Mouse (Mus musculus) stomach, postnatal 0 days (tissue): ENCODE results near the gene Dhrs9. TPM values are rescaled to one million over a fixed set of nuclear protein-coding genes. Genes with fewer than 3 reads are reported as not detected.

Experiments
- ATAC-seq: fragments of 200-750 bp; cut with Nextera tagmentation; 2 replicates; pipeline ENCODE4 v1.8.0; 2017; ENCODE audit not compliant: low FRiP score, low TSS enrichment
- DNase-seq: peaks from one replicate; pipeline ENCODE4 v3.0.0-alpha.2; 2016; ENCODE audit warnings: low spot score
- H3K27ac ChIP-seq: fragments of 300-500 bp; sonication (generic); replicated peaks from 2 replicates; pipeline ENCODE4 v1.5.1; 2014; ENCODE audit warnings: mild to moderate bottlenecking, control low read depth
- H3K27me3 ChIP-seq: fragments of 300-500 bp; sonication (generic); 2 replicates; pipeline ENCODE4 v1.6.1; 2014; ENCODE audit warnings: low read length; ENCODE audit not compliant: control insufficient read depth, insufficient read depth
- H3K36me3 ChIP-seq: fragments of 300-500 bp; sonication (generic); 2 replicates; pipeline ENCODE4 v1.6.1; 2014; ENCODE audit warnings: low read length, mixed read lengths; ENCODE audit not compliant: control insufficient read depth, insufficient read depth
- H3K4me1 ChIP-seq: fragments of 300-500 bp; sonication (generic); replicated peaks from 2 replicates; pipeline ENCODE4 v1.6.1; 2014; ENCODE audit warnings: antibody characterized with exemption; ENCODE audit not compliant: control insufficient read depth, insufficient read depth
- H3K4me2 ChIP-seq: fragments of 300-500 bp; sonication (generic); replicated peaks from 2 replicates; pipeline ENCODE4 v1.6.1; 2014; ENCODE audit warnings: low read depth, mild to moderate bottlenecking, control low read depth, moderate library complexity
- H3K4me3 ChIP-seq: fragments of 300-500 bp; sonication (generic); 2 replicates; pipeline ENCODE4 v1.5.1; 2014; ENCODE audit warnings: low read depth, low read length, control low read depth
- H3K9ac ChIP-seq: fragments of 300-500 bp; sonication (generic); 2 replicates; pipeline ENCODE4 v1.6.1; 2014; ENCODE audit warnings: mild to moderate bottlenecking, low read length, control low read depth, mixed read lengths
- H3K9me3 ChIP-seq: fragments of 300-500 bp; sonication (generic); 2 replicates; pipeline ENCODE4 v1.6.1; 2016; ENCODE audit warnings: low read length; ENCODE audit not compliant: control insufficient read depth
- CTCF ChIP-seq: IDR thresholded peaks from 2 replicates; pipeline ENCODE4 v1.5.1; 2016; ENCODE audit warnings: antibody characterized with exemption, low read depth, mild to moderate bottlenecking, moderate library complexity
- EP300 ChIP-seq: optimal IDR thresholded peaks from 2 replicates; pipeline ENCODE3; 2016; ENCODE audit warnings: antibody characterized with exemption
- WGBS: fragments of 180-500 bp; shearing (Covaris S2); extraction: QIAGEN DNeasy Blood & Tissue Kit; methylation state at CpG from one replicate; pipeline ENCODE4 v1.1.7; 2014; 5-methylcytosine and 5-hydroxymethylcytosine counted together
- polyA plus RNA-seq: library from polyadenylated mRNA; unstranded; fragments of >200 nt; fragmentation: Nextera tagmentation; extraction: Ambion mirVana; gene quantifications from 2 replicates; pipeline ENCODE4 v1.2.1, GENCODE M21; 2015

Gene Dhrs9
- polyA plus RNA-seq, 1 experiment from 2014 or later, result 5.8 TPM

- 87% methylated on average over 2 of the region's 2 CpGs for WGBS
- H3K36me3 ChIP-seq, result no peaks in the 10 kb centered on the region
Observed at GRCm38 (mm10) chr2:69393947-69394346, 13.7 kb downstream of the Dhrs9 start.

GRCm38 (mm10) chr2:69395597-69396248 is 15.5 kb downstream of the Dhrs9 start:
- no peak for ATAC-seq
- no peak for DNase-seq
- Histone ChIP-seq H3K4me1 (no peaks in the 10 kb centered on the region), H3K9ac (no peak overlapping the region), H3K4me2 (no peak overlapping the region), H3K4me3 (no peak overlapping the region), H3K27me3 (no peaks in the 10 kb centered on the region), H3K9me3 (no peaks in the 10 kb centered on the region), H3K27ac (0 out of 2 replicates have a peak overlapping the region, but pooled peaks have one; percentile 40), H3K36me3 (no peaks in the 10 kb centered on the region)
- WGBS, result 49% methylated on average over 9 of the region's 9 CpGs
- TF ChIP-seq CTCF, result no peak
- no peak for TF ChIP-seq EP300

More at GRCm38 (mm10) chr2:69393947-69394346, 13.7 kb downstream of the Dhrs9 start:
- no peak overlapping the region for H3K4me3 ChIP-seq
- no peaks in the 10 kb centered on the region for H3K27me3 ChIP-seq
- DNase-seq, result no peak
- no peak for ATAC-seq
- H3K4me2 ChIP-seq, result no peak overlapping the region
- no peaks in the 10 kb centered on the region for H3K4me1 ChIP-seq
- H3K27ac ChIP-seq, result no peak overlapping the region
- H3K9me3 ChIP-seq, result no peaks in the 10 kb centered on the region
- no peak overlapping the region for H3K9ac ChIP-seq
- TF ChIP-seq CTCF, result no peak
- no peak for TF ChIP-seq EP300

GRCm38 (mm10) chr2:69396760-69397435 is 16.7 kb downstream of the Dhrs9 start:
- DNase-seq (no peak), ATAC-seq (no peak)
- Histone ChIP-seq H3K9me3 (no peaks in the 10 kb centered on the region), H3K4me1 (no peaks in the 10 kb centered on the region), H3K4me3 (no peak overlapping the region), H3K27me3 (no peaks in the 10 kb centered on the region), H3K27ac (no peak overlapping the region), H3K4me2 (no peak overlapping the region), H3K36me3 (no peaks in the 10 kb centered on the region), H3K9ac (no peak overlapping the region)
- 77% methylated on average over 12 of the region's 12 CpGs for WGBS
- TF ChIP-seq EP300 (no peak), CTCF (no peak)

GRCm38 (mm10) chr2:69400866-69401604 is 20.8 kb downstream of the Dhrs9 start:
- no peak overlapping the region for H3K4me2 ChIP-seq
- no peak overlapping the region for H3K27ac ChIP-seq
- H3K4me1 ChIP-seq, result no peaks in the 10 kb centered on the region
- no peaks in the 10 kb centered on the region for H3K36me3 ChIP-seq
- DNase-seq, result no peak
- no peak overlapping the region for H3K9ac ChIP-seq
- TF ChIP-seq CTCF (no peak), EP300 (no peak)
- no peak for ATAC-seq
- no peak overlapping the region for H3K4me3 ChIP-seq
- 54% methylated on average over 7 of the region's 7 CpGs for WGBS
- no peaks in the 10 kb centered on the region for H3K9me3 ChIP-seq
- no peaks in the 10 kb centered on the region for H3K27me3 ChIP-seq

- Histone ChIP-seq H3K36me3 (no peaks in the 10 kb centered on the region), H3K4me2 (no peak overlapping the region), H3K9me3 (no peaks in the 10 kb centered on the region), H3K4me3 (no peak overlapping the region), H3K4me1 (no peaks in the 10 kb centered on the region), H3K27ac (no peak overlapping the region), H3K9ac (no peak overlapping the region), H3K27me3 (no peaks in the 10 kb centered on the region)
- TF ChIP-seq CTCF (no peak), EP300 (no peak)
- DNase-seq, result no peak
- 82% methylated on average over 6 of the region's 6 CpGs for WGBS
- no peak for ATAC-seq
Observed at GRCm38 (mm10) chr2:69401891-69402290, 21.6 kb downstream of the Dhrs9 start.

- H3K4me2 ChIP-seq, result no peak overlapping the region
- no peak overlapping the region for H3K4me3 ChIP-seq
- H3K36me3 ChIP-seq, result no peaks in the 10 kb centered on the region
- DNase-seq (no peak), ATAC-seq (no peak)
- no peaks in the 10 kb centered on the region for H3K9me3 ChIP-seq
- 84% methylated on average over 7 of the region's 7 CpGs for WGBS
- H3K27ac ChIP-seq, result no peak overlapping the region
- no peaks in the 10 kb centered on the region for H3K4me1 ChIP-seq
- TF ChIP-seq EP300 (no peak), CTCF (no peak)
- no peak overlapping the region for H3K9ac ChIP-seq
- H3K27me3 ChIP-seq, result no peaks in the 10 kb centered on the region
Observed at GRCm38 (mm10) chr2:69402309-69402708, 22.1 kb downstream of the Dhrs9 start.
